Mouse (Mus musculus) retina, adult 2 months (tissue): ENCODE data around the gene Ubtd2.
A peak's percentile ranks its signal among the peaks of the same experiment; 100 is the strongest.

Source experiments
- DNase-seq: peaks from one replicate; pipeline ENCODE4 v3.0.0-alpha.2; 2012; ENCODE audit warnings: low read depth, low spot score

Gene Ubtd2

GRCm38 (mm10) chr11:32454800-32455506, at the start of gene Ubtd2:
TSS of gene Ubtd2 (plus strand) at chr11:32455370.
- peak; percentile 68 for DNase-seq

DNA sequence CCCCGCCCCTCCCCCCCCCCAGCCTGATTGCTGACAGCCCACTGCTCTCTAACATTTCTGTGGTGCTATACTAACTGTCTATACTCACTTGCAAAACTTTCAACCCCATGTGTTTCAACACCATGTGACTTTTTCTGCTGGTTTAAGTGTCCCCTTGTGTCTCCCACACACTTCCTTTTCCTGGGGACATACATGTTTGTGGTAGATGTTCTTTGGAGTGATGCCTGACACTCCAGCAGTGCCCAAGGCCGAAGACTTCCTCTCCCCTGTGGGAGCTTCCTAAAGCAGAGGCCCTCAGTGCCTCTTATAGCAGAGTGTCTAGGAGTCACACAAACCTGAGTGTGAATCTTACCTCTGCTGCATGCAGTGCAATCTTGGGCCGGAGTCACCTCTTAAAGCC, 47.3 kb upstream of the Ubtd2 start:
- no peak for DNase-seq

- no peak for DNase-seq
Observed at GRCm38 (mm10) chr11:32409052-32409451, 46.1 kb upstream of the Ubtd2 start.

DNA sequence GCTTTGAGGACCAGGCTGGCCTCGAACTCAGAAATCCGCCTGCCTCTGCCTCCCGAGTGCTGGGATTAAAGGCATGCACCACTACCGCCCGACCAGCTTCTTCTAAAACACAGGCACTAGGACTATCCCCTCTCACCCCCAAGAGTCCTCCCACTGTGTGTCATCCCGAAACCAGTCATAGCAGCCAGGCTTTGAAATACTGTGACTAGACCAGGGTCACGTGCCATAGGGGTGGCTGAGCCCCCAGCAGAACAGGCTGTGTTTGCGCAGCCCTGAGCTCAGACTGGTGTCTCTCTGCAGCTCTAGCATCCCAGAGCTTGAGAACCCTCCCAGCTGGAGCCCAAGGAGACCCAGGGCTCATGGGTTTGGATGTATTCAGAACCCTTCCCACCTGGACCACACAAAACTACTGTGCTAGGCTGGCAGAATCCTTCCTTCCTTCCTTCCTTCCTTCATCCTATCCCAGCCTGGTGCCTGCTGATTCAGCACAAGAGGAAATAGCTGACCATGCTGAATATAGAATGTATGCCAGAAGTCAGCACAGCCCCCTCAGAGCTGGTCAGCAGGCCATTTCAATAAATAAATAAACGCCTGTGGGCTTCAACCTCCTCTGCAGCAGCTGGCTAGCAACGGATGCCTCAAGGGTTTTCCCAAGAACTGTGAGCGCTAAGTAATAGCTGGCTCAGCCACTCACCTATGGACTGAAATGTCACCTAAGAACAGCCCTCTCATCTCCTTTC, 45.2 kb upstream of the Ubtd2 start:
- DNase-seq = no peak

GRCm38 (mm10) chr11:32420001-32420400, 35.2 kb upstream of the Ubtd2 start:
- DNase-seq = no peak

DNA sequence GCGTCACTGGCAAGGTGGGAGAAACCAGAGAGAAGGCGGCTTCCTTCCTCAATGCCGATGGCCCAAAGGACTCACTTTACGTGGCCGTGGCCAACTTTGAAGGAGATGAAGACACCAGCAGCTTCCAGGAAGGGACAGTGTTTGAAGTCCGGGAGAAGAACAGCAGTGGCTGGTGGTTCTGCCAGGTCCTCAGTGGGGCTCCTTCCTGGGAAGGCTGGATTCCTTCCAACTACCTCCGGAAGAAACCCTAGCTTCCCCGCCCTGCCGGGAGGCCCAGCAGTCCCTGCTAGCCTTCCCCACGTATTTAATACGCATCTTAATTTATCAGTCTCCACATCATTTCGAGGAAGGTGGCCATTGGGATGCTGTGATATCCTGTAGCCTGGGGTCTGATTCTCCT, 31.9 kb upstream of the Ubtd2 start:
- DNase-seq = no peak

DNA sequence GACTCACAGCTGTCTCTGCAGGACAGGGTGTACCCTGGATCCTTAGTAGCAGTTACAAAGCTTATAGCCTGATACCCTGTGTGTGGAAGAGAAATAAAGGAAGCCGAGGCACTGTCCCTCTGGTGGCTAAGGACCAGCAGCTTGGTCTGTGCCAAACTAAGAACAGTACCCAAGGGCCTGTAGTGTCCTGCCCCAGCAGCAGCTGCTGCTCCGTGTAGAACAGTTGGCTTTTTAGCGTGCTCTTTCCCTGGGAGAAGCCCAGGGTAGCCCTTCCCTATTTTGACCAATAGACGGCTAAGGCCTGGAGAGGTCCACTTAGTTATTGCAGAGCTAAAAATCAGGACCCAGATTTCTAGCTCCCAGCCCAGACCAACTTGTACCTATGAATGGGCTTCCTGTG, 30.6 kb upstream of the Ubtd2 start:
- no peak for DNase-seq

GRCm38 (mm10) chr11:32425043-32425658, 30.0 kb upstream of the Ubtd2 start:
- DNase-seq = no peak

- no peak for DNase-seq
Observed at GRCm38 (mm10) chr11:32427537-32427936, 27.6 kb upstream of the Ubtd2 start.

DNA sequence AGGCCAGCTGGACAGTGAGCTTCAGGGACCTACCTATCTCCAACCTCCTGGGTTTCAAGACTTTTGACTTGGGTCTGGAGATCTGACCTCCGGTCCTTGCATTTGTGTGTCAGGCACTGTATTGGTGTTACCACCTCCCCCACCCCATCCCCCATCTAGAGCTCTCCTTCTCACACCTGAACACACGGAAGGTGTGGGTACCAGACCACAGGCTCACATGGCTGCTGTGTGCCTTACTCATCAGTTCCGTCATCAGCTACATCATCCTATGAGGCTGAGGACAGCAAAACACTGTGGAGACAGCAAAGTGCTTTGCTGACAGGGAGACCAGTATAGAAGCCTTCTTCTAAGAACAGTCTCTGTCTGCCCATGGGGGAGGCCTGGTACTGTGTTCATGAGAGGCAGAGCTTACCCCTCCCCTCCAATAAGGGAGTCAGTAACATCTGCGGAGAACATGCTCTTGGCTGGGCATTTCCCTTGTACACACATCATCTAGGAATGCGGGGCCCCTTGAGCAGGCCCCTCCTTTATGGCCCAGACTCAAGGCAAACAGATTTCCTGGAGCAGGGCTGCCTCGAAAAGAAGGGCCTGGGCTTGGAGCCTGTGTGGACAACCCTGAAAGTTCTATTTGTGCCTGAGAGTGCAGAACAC, 19.6 kb upstream of the Ubtd2 start:
- DNase-seq = no peak

- DNase-seq = no peak
Observed at GRCm38 (mm10) chr11:32442576-32442975, 12.6 kb upstream of the Ubtd2 start.

GRCm38 (mm10) chr11:32444266-32444665, 10.9 kb upstream of the Ubtd2 start:
- DNase-seq = no peak

GRCm38 (mm10) chr11:32445135-32445534, 10.0 kb upstream of the Ubtd2 start:
- DNase-seq = no peak

DNA sequence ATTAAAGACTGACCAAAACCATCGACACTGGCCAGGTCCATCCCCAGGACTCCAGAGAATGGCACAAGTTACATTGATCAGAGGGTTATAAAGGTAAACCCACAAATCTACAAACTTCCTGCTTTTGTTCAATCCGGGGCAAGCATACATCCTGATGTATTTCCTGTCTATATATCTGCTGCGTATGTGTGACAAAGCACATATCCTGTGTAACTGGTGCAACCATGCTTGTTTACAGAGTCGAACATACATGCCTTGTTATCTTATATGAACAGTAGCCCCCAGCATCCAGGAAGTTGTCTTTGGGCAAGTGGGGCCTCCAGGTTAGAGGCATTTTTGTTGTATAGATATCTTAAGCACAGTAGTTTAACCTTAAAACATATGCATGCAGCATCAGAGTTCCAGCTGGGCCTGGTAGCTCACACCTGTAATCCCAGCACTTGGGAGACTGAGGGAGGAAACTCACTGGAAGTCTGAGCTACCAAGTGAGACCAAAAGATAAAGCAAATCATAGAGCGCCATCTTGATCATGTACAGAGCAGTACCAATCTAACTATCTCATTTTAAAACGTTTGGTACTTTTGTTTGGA, 9.4 kb upstream of the Ubtd2 start:
- no peak for DNase-seq

GRCm38 (mm10) chr11:32450216-32450615, 5.0 kb upstream of the Ubtd2 start:
- DNase-seq = no peak

DNA sequence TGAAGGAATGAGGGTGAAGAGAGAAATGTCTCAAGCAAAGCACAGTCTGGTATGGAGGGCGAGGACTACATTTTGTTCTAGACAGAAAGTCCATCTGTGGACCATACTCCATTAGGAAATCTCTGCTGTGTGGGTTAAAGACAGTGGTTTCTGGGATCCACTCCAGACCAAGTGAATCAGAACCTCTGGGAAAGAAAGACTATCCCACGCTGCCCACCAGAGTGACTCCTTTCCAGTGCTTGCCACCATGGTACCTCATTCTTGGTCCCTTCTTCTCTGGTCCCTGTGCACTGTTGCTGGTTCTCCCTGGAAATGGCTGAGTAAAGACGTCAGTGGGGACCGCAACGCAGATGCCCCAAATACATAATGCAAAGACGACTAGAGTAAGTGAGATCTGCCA, 3.9 kb upstream of the Ubtd2 start:
- no peak for DNase-seq

- DNase-seq = no peak
Observed at GRCm38 (mm10) chr11:32452745-32453144, 2.4 kb upstream of the Ubtd2 start.

- no peak for DNase-seq
Observed at GRCm38 (mm10) chr11:32453353-32453915, 1.7 kb upstream of the Ubtd2 start.

- DNase-seq = no peak
Observed at GRCm38 (mm10) chr11:32454231-32454799, 855 bp upstream of the Ubtd2 start.

GRCm38 (mm10) chr11:32455507-32456141, 454 bp downstream of the Ubtd2 start:
- no peak for DNase-seq

- DNase-seq = no peak
Observed at GRCm38 (mm10) chr11:32456356-32456755, 1.2 kb downstream of the Ubtd2 start.
